Mouse (Mus musculus) heart, adult 8-10 months (tissue): ENCODE measurements around the gene Styxl1. TPM values are rescaled to one million over a fixed set of nuclear protein-coding genes. Genes with fewer than 3 reads are reported as not detected.

ENCODE experiments used
- DNase-seq: peaks from one replicate; pipeline ENCODE4 v3.0.0; 2022; ENCODE audit warnings: low spot score
- total RNA-seq, 4 experiments: library from RNA; stranded (reverse); gene quantifications; 2 replicates each; pipeline ENCODE4 v1.2.4; 2022

Gene Styxl1
- total RNA-seq, 4 experiments from 2014 or later, result not detected

DNA sequence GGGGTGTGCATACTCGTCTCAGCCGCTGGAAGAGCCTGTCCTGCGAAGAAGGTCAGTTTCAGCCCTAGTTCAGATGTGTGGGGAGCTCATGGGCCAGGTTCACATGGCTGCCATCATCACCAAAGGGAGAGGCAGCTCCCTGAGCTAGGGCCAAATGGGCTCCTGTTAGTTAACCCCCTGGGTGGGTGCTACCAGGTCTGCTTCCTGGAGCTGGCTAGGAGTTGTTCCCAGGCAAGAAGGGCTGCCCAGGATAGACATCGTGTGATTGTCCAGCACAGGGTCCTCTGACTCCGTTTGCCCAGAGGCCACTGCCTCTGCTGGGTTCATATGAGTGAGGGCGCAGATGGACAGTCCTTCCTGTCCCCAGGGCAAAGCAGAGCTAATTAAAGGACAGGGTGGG is 52.2 kb downstream of the Styxl1 start:
- DNase-seq, result no peak

DNA sequence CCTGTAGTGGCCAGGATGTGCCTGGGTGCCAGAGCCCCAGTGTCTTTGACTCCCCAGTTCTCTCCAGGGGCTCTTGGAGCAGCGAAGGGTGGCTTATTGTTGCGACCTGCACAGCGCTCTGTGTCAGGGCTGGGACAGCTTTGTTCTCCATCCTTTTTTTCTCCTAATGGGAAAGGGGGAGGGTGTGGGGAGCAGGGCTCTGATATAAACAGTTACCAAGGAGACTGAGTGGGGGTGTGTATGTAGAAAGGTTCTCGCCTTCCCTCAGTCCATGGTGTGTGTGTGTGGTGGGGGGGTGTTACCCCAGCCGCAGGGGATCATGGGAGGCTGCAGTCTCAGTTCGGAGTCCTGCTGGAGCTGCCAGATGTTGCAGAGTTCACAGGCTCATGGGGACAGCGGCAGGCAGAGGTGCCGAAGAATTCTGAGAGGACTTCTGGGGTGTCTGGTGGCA is 52.8 kb downstream of the Styxl1 start:
- no peak for DNase-seq

DNA sequence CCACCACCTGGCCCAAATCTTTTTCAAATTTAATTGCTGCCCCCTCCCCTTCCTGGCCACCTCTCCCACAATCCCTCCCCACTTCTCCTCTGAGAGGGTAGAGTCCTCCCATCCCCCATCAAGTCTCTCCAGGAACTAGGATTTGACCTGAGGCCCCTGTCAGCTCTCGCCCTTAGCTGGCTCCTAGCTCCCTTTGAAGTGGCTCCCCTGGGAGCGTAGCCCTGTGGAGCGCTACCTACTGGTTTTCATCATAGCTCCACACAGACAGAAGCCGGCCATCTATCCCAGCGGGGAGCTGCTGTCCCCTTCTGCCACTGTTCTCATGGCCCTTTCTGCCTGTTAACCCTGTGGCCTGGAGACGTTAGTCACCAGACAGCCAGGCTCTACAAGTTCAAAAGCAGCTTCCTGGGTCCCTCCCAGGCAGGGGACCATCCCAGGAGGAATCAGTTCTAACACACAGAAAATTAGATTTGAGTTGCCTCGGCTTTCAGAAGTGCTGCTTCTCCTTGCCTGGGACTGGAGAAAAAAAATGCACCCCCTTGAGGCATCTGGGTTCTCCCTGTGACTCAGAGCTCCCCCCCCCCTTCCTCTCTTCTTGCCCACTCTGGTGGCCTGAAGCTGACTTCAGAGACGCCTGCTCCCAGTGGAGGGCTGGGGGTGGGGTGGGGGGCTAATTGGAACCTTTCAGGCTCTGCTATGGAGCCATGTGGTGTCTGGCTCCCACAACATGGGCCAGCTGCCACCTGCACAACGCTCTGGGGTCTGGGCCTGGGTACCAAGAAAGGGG is 53.5 kb downstream of the Styxl1 start:
- DNase-seq, result no peak

DNA sequence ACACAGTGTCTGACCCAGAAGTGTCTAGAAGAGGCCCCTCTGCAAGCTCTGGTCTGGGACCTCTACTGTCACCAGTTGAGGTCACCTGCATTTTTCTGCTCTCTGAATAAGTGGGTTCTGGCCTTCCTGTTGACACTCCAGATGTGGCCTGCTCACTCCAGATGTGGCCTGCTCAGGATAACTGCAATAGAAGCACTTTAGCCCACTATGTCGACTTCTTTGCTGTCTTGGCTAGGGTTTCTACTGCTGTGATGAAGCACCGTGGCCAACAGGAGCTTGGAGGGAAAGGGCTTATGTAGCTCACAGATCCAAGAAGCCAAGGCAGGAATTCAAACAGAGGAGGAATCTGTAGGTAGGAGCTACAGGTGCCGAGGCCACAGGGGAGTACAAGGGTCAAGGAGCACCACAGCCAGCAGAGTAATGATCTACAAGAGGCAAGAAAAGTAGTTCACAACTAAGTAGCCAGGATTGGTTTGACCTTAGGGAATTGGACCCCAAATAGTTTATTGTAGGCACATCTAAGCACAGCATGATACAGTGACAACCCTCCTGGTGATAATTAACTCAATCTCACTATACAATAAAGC is 54.9 kb downstream of the Styxl1 start:
- no peak for DNase-seq

DNA sequence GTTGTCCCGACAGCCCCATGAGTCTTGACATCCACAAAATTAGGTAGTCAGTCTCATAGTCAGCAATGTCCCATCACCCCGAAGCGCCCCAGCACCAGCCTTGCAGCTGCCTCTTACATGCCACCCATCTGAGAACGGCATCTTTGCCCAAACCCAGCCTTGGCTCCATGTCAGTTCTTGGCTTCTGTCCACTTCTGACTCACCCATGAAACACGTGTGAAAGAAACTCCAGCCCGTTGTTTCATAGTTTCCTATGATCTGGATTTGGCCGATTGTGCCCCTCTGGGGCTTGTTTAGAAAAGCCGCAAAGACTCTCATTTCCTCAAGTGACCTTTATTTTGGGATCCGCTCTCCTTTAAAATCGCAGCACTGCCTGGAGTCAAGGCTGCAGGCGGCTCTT is 56.1 kb downstream of the Styxl1 start:
- DNase-seq, result peak; percentile 80

DNA sequence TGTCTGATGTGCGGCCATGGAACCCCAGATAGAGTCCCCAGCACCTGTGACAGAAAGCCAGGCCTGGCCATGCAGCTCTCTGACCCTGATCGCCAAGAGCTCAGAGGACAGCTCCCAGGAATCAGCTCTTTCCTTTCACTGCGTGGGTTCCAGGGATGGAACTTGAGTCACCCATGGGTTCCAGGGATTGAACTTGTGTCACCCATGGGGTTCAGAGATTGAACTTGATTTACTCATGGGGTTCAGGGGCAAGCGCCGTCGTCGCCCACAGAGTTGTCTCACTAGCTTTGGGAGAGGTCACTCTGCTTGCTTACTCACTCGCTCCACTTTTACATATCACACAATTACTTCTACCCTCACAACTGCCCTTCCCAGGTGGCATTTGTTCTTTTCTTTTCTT is 57.1 kb downstream of the Styxl1 start:
- no peak for DNase-seq

DNA sequence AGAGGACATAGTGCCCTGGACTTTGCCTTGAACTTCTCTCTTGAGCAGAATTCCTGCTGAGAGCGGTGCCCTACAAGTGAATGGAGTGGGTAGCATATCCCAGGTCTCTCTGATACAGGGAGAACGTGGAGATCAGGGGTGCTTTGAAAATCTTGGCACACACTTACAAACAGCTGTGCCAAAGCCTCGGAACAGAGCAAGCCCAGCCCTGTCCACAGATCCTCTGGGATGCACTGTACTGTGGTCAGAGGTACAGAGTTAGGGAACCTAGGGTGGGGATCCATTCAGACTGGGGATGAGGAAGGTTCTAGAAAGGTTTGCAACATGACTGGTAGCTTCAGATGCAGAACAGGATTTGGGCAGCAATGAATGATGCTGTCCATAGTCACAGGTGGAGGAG is 58.1 kb downstream of the Styxl1 start:
- no peak for DNase-seq

DNA sequence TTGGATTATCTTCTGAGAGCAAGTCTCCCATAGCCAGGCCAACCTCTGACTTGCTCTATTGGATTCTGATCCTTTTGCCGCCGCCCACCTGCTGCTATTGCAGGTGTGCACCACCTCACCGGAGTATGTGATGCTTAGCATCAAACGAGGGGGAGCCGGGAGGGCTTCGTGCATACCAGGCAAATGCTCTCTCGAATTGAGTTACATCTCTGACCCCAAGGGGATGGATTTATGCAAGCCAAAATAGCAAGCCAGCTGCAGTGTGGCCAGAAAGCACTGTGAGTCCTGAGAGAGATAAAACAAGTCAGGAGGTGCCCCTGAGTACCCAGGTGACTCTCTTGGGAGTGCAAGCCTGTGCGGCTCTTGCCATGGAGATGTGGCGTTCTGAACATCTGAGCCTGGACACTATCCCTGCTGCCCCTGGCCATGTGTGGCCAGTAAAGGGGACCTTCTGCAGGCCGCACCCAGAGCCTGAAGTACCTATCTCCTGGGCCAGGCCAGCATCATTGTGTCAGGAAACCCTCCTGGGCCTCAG is 58.5 kb downstream of the Styxl1 start:
- DNase-seq, result no peak

DNA sequence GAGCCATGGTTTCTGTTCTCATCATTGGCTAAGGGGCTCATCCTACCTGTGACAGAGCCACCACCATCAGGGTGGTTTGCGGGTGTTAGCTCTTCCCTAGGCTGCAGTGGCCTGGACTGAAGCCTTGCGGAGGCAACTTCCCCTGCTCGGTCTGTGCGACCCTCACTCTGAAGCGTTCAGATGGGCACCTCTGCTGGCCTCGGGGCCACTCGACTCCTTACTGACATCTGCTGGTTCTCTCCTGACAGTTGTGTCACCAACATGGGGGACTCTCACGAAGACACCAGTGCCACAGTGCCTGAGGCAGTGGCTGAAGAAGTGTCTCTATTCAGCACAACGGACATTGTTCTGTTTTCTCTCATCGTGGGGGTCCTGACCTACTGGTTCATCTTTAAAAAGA is 62.6 kb downstream of the Styxl1 start:
- no peak for DNase-seq

DNA sequence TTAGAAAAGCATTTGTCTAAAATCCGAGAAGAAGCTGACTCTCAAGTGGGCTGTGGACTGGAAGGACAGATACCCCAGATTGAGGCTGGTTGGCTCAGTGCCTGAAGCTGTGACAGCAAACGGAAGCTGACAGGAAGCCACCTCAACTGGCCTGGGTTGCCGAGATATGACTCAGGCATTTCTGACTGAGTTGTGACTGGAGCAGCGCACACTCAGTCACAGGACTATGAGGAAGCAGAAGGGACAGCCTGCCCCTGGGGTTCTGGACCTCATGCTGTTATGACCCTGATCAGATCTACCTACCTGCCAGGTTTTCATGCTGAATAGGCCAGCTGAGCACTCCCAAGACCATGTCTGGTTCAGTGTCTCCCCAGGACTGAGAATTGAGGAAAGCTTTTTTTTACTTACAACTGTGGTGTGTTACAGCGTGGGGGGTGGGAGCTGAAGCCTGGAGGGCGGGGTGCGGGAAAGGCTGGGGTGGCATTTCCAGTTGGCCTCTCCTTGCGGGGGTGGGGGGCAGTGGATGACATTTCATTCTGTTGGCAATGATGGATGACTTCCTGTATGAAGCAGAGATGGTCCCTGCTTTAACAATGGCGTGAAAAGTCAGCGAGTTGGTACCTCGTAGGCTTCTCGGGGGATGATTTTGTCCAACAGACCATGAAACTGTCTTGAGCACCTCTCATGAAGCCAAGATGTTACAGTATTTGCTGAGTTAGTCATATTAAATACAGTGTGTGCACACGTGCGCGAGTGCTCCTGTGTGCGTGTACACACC is 64.6 kb downstream of the Styxl1 start:
- DNase-seq, result peak; percentile 83

DNA sequence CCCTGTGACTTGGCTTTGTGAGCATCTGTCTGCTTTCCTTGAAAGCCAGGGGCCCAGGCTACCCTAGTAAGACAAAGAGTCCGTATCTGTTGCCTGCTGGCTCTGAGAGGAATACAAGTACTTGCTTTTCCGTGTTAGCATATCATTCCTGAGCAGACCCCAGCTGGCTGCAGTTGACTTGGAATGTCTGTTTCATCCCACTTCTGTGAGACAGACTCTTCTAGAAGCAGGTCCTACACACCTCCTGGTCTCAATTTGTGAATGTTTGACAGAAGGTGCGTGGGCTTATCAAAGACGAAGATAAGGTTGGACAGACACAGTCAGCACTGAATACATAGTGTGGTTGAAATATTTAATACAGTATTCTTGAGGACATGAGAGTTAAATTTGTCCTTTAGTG is 65.4 kb downstream of the Styxl1 start:
- no peak for DNase-seq

DNA sequence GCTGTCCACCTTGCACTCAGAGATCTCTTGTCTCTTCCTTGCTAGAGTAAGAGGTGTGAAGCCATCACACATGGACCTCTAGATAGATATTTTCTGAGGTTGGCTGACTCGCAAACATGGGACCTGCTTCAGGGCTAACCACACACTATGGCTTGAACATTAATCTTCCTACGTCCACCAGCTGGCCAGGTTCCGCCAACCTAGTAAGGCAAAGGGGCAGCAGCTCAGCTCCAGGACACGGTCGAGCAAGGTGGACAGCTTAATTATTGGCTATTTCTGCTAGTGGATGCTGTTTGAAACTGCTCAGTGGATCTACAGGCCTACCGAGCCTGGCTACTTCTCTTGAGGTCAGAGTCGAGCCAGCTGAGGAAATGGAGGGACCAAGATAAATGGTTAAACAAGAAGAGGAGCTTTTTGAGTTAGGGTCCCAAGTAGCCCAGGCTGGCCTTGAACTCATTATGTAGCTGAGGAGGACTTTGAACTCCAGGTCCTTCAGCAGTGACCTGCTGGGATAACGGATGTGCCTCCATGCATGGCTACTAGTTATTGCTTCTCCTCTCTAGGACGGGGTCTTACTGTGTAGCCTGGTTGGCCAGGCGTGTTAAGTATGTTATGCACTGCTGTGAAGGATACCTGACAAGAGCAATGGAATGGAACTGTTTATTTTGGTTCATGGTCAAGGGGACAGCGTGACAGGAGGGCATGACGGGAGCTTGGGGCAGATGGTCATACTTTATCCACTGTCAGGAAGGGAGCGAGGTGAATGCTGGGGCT is 66.4 kb downstream of the Styxl1 start:
- no peak for DNase-seq

DNA sequence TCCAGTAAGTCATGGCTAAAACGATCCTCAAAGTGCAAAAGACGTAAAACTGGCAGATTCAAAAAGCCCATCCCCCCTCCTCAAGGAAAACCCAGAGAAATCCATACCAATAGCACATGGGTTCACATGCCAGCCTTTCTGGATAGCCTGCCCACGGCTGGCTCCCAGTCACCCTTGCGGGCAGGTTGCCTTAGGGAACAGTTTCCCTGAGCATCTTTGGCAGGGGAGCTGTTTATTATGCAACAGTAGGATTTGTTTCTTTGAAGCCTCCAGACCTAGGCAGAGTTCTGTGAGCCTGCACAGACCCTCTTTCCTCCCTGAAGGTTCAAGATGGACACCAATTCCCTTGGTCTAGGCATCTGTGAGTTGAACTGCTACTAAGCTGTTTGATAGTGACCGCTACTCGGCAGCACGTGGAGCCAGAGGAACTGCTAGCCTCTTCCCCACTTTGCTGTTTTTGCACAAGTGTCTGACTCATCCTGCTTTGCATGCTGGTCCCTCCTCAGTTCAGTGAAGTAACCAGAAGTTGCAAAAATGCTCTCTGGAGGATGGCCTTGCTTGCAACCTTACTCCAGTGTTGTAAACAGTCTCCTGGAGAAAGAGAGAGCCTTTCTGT is 67.5 kb downstream of the Styxl1 start:
- DNase-seq, result peak; percentile 61

DNA sequence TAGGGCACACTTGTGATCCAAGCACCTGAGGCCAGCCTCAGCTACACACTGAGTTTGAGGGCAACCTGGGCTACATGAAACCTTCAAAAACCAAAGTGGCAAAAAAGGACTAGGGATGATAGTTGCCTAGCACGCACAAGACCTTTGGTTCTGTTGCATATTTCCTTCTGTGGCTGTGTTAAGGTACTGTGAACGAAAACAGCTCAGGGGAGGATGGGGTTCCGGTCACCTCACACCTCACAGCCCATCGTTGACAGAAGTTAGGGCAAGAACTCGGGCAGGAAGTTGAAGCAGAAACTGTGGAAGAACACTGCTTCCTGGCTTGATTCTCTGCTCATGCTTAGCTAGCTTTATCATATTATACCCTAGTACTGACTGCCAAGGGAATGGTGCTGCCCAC is 68.5 kb downstream of the Styxl1 start:
- DNase-seq, result no peak

DNA sequence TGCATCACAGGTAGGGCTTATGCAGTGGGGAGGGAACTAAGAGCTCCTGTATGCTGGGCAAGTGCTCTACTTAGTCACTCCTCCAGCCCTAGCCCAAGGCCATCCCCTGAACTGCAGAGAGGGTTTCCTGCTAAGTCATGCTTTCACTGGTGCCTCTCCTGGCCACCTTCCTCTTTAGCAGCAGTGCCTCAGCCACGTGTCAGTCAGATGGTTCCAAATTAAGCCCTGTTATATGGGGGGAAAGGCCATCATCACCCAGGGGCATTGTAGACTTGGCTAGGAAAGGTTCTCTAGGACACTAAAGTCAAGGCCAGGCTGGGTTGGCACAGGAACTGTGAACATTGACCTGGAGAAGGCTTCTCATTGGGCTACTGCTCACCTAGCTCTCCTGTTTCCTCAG is 70.3 kb downstream of the Styxl1 start:
- DNase-seq, result peak; percentile 75

DNA sequence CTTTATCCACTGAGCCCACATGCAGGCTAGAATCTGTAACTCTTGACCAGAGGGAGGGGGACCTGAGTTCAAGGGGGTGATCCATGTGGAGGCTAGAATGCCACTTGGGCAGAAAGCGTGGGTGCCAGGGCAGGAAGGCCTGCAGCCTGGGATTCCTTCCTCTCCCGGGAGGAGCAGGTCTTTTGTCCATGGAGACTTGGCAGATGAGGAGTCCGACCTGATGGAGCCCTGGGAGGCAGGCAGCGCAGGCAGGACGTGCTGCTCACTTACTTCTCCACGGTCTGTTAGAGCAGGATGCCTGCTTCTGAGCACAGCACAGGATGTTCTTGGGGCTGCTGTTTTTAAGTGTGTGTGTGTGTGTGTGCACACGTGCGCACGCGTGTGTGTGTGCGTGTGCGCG is 71.1 kb downstream of the Styxl1 start:
- DNase-seq, result no peak

DNA sequence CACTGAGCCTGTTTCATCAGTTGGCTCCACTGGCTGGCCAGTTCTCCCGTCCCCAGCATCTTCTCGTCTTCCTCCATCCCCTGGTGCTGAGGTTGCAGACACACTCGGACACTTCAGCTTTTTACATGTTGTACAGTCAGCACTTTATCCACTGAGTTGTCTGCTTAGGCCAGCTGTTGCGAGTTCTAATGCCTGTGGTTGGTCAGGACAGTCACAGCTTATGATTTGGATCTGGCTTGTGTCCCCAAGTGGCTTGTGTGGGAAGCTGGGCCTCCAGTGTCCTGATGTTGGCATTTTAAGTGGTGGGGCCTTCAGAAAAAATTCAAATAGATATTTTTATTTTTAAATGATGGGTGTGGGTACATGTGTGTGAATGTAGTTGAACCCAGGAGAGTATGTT is 72.8 kb downstream of the Styxl1 start:
- no peak for DNase-seq

DNA sequence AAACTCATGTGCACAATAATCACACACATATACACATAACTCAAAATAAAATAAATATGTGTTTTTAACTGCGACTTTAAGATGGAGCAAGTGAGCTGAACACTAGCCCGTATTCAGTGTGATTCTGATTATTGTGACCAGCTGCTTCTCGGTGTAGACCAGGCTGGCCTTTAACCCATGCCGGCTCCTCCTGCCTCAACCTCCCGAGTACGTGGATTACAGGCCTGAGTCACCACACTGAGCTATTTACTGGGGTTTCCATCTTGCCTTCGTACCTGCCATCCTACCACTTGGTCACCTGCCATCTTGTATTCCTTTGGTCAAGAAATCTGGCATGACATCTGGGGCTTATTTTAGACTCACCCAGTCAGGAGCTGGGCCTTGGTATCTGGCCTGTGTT is 74.8 kb downstream of the Styxl1 start:
- DNase-seq, result no peak

DNA sequence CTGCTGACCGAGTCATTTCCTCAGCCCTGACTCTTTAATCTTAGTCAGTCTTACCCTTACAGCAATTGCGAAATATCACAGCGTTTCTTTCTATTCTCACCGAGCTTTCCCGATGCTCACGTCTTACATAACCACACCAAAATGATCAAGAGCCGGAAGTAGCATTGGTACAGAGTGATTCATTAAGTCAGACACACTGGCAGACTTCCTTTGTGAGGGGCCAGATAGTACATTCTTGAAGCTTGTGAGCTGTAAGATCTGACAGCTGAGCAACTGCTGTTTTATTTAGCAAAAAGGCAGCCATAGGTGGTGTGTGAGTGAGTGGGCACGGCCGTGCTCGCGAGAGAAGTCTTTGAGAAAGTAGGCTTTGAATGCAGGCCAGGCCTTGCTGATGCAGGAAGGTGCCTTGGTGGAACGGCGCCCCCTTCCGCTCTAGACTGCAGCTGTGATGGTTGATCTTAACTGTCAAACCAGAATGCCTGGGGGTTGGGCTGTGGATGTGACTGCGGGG is 75.4 kb downstream of the Styxl1 start:
- DNase-seq, result peak; percentile 67

DNA sequence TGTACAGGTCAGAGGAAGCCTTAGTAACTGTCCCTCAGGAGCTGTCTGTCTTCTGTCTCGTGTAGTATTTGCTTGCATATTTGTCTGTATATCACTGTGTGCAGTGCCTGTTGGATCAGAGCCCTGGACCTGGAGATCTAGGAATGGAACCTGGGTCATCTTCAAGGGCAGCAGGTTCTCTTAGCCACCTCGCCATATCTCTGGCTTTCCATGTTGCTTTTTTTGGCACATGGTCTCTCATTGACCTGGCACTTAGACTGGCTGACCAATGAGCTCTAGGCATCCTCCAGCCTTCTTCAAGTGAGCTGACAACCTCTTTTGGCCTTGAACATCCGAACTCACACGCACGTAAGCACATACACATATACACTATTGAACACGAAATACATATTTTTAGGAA is 76.0 kb downstream of the Styxl1 start:
- no peak for DNase-seq

DNA sequence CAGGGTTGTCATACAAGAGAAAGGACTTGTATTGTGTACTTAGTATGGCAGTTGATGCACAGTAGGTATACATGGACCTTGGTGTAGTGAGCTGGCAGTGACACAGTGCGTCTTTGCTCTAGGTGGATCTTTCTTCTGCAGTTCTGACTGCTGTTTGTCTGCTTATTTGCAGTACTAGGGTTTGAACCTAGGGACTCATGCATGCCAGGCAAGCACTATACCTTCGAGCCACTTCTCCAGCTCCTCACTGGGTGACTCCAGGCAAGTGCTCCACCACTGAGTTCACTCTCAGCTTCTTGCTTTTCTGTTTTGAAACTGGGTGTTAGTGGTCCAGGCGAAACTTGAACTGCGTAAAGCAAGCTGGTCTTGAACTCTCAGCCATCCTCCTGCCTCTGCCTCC is 76.6 kb downstream of the Styxl1 start:
- no peak for DNase-seq
